Mouse (Mus musculus) hindbrain, embryonic 13.5 days (tissue): ENCODE measurements at regions not wholly inside any gene's neighbourhood (a gene's known extent, or its start where the extent isn't known, plus 50 kb on each side); places are given as distances from the start of the nearest gene placed in this dataset.

ENCODE experiments used
- ATAC-seq: fragments of 200-750 bp; cut with Nextera tagmentation; 2 replicates; pipeline ENCODE4 v1.8.0; 2017; ENCODE audit warnings: moderate TSS enrichment; ENCODE audit not compliant: low FRiP score
- H3K27ac ChIP-seq: fragments of 300-500 bp; sonication (generic); 2 replicates; pipeline ENCODE4 v1.5.1; 2015; ENCODE audit warnings: inconsistent platforms, mild to moderate bottlenecking, moderate library complexity
- H3K27me3 ChIP-seq: fragments of 300-500 bp; sonication (generic); 2 replicates; pipeline ENCODE4 v1.6.1; 2015; ENCODE audit warnings: mild to moderate bottlenecking, inconsistent platforms
- H3K36me3 ChIP-seq: fragments of 300-500 bp; sonication (generic); 2 replicates; pipeline ENCODE4 v1.6.1; 2015; ENCODE audit warnings: mild to moderate bottlenecking, inconsistent platforms
- H3K4me1 ChIP-seq: fragments of 300-500 bp; sonication (generic); replicated peaks from 2 replicates; pipeline ENCODE4 v1.6.1; 2015; ENCODE audit warnings: inconsistent platforms
- H3K4me2 ChIP-seq: fragments of 300-500 bp; sonication (generic); 2 replicates; pipeline ENCODE4 v1.6.1; 2015; ENCODE audit warnings: inconsistent platforms, mild to moderate bottlenecking, moderate library complexity
- H3K4me3 ChIP-seq: fragments of 300-500 bp; sonication (generic); 2 replicates; pipeline ENCODE4 v1.5.1; 2015; ENCODE audit warnings: mild to moderate bottlenecking, inconsistent platforms
- H3K9ac ChIP-seq: fragments of 300-500 bp; sonication (generic); 2 replicates; pipeline ENCODE4 v1.6.1; 2015; ENCODE audit warnings: mild to moderate bottlenecking, inconsistent platforms
- H3K9me3 ChIP-seq: fragments of 300-500 bp; sonication (generic); 2 replicates; pipeline ENCODE4 v1.6.1; 2016; ENCODE audit warnings: inconsistent platforms
- WGBS: fragments of 180-500 bp; shearing (Covaris S2); methylation state at CpG from one replicate; pipeline ENCODE4 v1.1.7; 2015; 5-methylcytosine and 5-hydroxymethylcytosine counted together

DNA sequence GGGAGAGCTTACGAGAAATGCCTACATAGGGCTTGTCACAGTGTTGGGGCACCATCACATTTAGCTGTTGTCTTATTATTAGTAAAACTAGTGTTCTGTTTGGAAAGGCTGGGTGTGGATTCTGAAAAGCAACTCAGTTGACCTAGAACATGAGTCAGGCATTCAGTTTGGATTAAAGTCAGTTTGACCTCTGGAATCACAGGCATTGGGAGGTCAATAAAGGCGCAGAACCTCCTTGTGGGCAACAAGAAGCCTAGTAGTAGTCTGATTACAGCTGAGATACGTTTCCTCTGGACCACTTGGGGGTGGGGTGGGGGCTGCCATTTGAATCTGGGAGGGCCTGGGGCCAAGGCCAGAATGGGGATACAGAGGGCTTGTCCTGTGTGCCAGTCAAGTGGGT lies 52.1 kb upstream of the Map3k1 start:
- H3K4me2 ChIP-seq: no peak overlapping the region
- ATAC-seq: no peak
- no peaks in the 10 kb centered on the region for H3K9me3 ChIP-seq
- no peaks in the 10 kb centered on the region for H3K36me3 ChIP-seq
- 89% methylated on average over 3 of the region's 3 CpGs for WGBS
- H3K27me3 ChIP-seq: no peaks in the 10 kb centered on the region
- H3K27ac ChIP-seq: no peak overlapping the region
- H3K9ac ChIP-seq: no peak overlapping the region
- H3K4me3 ChIP-seq: no peak overlapping the region
- no peaks in the 10 kb centered on the region for H3K4me1 ChIP-seq

DNA sequence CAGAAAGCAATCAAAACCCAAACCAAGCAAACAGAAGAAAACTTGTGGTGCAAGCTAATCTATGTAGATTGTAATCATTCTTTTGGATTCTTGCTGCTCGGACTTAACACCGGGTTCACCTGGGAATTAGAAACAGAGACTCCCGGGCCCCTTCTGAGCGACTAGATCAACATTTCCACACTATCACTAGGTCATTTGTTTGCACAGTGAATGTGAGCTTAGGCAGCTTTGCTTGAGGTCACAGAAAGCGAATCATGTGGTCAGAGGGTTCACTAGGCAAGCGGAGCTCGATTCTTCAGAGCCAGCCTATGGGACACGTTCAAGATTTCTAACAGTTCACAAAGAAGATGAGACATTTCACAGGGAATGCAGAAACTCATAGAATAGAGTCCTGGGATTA lies 53.5 kb upstream of the Map3k1 start:
- H3K9ac ChIP-seq: no peak overlapping the region
- H3K27me3 ChIP-seq: no peaks in the 10 kb centered on the region
- no peaks in the 10 kb centered on the region for H3K4me1 ChIP-seq
- no peak overlapping the region for H3K4me2 ChIP-seq
- no peaks in the 10 kb centered on the region for H3K9me3 ChIP-seq
- no peak overlapping the region for H3K27ac ChIP-seq
- 83% methylated on average over 8 of the region's 8 CpGs for WGBS
- no peak for ATAC-seq
- H3K4me3 ChIP-seq: no peak overlapping the region
- H3K36me3 ChIP-seq: no peaks in the 10 kb centered on the region

DNA sequence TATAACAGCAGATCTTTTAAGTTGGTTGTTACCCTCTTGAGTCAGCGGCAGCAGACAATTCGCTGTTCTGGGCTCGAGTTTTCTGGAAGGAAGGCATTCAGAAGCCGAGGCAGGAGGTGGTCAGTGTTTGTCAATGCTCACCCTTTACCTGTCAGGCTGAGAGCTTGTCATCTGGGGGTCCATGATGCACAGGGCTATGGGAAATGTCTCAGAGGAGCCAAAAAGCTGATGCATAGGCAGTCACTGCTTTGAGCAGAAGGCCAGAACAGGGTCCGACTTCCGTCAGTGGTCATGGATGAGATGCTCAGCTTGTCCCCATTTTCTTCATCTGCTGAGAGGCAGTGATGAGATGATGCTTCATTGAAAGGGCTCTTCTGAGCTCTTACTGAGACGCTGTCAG lies 57.2 kb upstream of the Map3k1 start:
- H3K4me2 ChIP-seq: no peak overlapping the region
- no peak for ATAC-seq
- peaks cover 25% of the 10 kb centered on the region for H3K4me1 ChIP-seq
- no peaks in the 10 kb centered on the region for H3K27me3 ChIP-seq
- 98% methylated on average over 7 of the region's 7 CpGs for WGBS
- H3K9ac ChIP-seq: no peak overlapping the region
- H3K27ac ChIP-seq: no peak overlapping the region
- H3K4me3 ChIP-seq: no peak overlapping the region
- no peaks in the 10 kb centered on the region for H3K36me3 ChIP-seq
- H3K9me3 ChIP-seq: no peaks in the 10 kb centered on the region

GRCm38 (mm10) chr13:111867261-111867660 lies 58.5 kb upstream of the Map3k1 start:
- Histone ChIP-seq H3K27ac (no peak overlapping the region), H3K4me2 (no peak overlapping the region), H3K27me3 (no peaks in the 10 kb centered on the region), H3K4me1 (peaks cover 25% of the 10 kb centered on the region), H3K9me3 (no peaks in the 10 kb centered on the region), H3K36me3 (no peaks in the 10 kb centered on the region), H3K9ac (no peak overlapping the region), H3K4me3 (no peak overlapping the region)
- ATAC-seq: no peak
- WGBS: 89% methylated on average over 2 of the region's 2 CpGs

DNA sequence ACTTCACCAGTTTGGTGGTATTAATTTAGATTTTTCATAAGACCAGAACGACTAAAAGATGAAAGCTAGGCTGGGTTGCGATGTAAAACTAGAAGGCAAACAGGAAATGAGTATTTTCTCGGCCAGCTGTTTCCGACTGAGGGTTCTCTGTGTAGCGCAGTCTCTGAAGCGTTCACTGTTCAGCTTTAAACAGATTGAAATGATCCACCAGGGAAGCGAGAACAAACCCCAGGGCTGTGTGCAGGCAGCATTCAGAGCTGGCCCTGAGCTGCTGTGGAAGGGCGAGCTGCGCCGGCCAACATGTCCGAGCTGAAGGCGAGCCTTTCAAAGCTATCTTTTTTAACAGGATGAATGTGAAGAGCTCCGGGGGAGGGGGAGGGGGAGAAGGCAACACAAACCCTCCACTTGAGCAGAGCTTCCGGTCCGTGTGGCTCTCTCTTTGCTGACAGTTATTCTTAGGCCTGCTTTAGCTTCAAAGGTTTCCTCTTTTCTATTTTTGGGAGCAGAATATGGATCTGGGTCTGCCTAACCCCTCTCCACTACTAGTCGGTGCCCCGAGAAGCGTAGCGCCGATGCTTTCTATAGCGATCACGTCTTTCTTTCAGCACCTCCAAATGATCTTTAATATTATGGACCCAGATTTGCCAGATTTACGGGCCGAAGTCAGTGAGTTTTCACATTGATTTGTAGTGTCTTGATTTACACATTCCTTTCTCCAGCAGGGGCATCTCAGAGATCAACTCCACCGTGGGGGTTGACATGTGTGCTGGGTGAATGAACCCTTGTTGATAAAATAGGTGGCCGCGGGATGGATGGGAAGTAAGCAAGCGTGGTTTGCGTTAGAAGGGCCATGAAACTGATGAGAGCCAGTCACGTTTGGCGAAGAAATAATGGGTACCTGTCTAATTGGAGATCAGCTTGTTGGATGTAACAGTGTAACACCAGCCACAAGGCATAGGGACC lies 59.3 kb upstream of the Map3k1 start:
- WGBS: 54% methylated on average over 31 of the region's 31 CpGs
- H3K9ac ChIP-seq: no peak overlapping the region

DNA sequence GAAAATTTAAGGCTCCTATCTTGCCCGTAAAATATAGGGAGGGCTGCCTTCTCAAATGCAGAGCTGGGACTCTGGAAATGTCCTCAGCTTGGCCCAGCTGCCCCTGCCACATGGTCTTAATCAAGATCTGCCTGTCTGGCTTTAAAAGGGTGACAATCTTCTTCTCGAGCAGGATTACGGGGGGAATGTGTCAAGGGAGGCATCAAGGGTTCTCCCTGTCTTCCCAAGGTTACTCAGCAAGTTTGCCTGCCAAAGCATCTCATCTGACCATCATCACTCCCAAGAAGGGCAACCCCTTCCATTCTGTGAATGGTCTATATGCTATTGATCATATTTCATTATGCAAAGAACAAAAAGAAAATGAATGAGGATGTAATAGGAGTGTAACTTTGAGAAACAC lies 60.2 kb upstream of the Map3k1 start:
- Histone ChIP-seq H3K27ac (no peak overlapping the region), H3K4me2 (no peak overlapping the region), H3K36me3 (no peaks in the 10 kb centered on the region), H3K9me3 (no peaks in the 10 kb centered on the region), H3K27me3 (no peaks in the 10 kb centered on the region), H3K4me1 (peaks cover 25% of the 10 kb centered on the region), H3K4me3 (no peak overlapping the region), H3K9ac (no peak overlapping the region)
- ATAC-seq: no peak
- 63% methylated on average over 3 of the region's 3 CpGs for WGBS

More for the DNA sequence above, 59.3 kb upstream of the Map3k1 start:
- H3K36me3 ChIP-seq: no peaks in the 10 kb centered on the region
- H3K27me3 ChIP-seq: no peaks in the 10 kb centered on the region
- peaks cover 25% of the 10 kb centered on the region for H3K4me1 ChIP-seq
- H3K9me3 ChIP-seq: no peaks in the 10 kb centered on the region
- ATAC-seq: no peak; the same call in 1 of the 2 replicates
- H3K27ac ChIP-seq: peak overlapping the region; percentile 76
- peak overlapping the region; percentile 35 for H3K4me2 ChIP-seq
- no peak overlapping the region for H3K4me3 ChIP-seq

DNA sequence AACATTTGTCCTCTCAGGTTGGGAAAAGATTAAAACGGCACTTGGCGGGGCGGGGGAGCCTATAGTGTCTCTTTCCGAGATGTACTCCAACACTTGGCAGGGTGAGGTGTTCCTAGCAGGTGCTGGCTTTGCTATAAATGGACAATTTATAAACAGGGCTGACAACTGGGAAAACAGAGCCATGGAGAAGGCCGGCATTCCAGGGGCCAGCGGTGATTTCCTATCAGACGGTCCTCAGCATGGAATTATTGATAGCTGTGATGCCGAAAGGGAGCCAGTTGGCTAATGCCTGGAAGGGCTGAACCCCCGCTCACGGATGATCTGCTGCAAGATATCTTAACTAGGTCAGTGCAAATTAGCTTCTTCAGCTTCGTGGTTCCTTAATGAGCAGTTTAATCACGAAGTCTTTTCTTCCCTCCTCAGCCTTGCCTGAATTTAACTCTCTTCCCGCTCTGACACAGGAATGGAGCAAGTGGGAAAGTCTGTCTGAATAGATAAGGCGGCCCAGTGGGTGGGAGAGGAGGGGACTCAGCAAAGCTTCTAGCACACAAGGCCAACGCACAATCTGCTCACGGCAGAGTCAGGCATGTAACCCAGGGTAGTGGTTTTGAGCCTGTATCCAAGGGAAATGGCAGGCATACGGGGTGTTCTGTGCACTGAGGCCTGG lies 61.1 kb upstream of the Map3k1 start:
- peak; percentile 46; the same call in 1 of the 2 replicates for ATAC-seq
- Histone ChIP-seq H3K9me3 (no peaks in the 10 kb centered on the region), H3K36me3 (no peaks in the 10 kb centered on the region), H3K9ac (no peak overlapping the region), H3K27ac (peak overlapping the region; percentile 37; the same call in 1 of the 2 replicates), H3K4me3 (no peak overlapping the region), H3K27me3 (no peaks in the 10 kb centered on the region), H3K4me2 (peak overlapping the region; percentile 4; the same call in 1 of the 2 replicates), H3K4me1 (peaks cover 25% of the 10 kb centered on the region)
- WGBS: 36% methylated on average over 17 of the region's 17 CpGs

- peaks cover 25% of the 10 kb centered on the region for H3K4me1 ChIP-seq
- no peak overlapping the region for H3K4me3 ChIP-seq
- H3K27ac ChIP-seq: peak overlapping the region; percentile 37; the same call in 1 of the 2 replicates
- WGBS: 87% methylated on average over 4 of the region's 4 CpGs
- no peaks in the 10 kb centered on the region for H3K27me3 ChIP-seq
- ATAC-seq: peak; percentile 34; the same call in 1 of the 2 replicates
- no peak overlapping the region for H3K4me2 ChIP-seq
- H3K36me3 ChIP-seq: no peaks in the 10 kb centered on the region
- H3K9me3 ChIP-seq: no peaks in the 10 kb centered on the region
- H3K9ac ChIP-seq: no peak overlapping the region
Observed at GRCm38 (mm10) chr13:111870505-111870904, 61.7 kb upstream of the Map3k1 start.

DNA sequence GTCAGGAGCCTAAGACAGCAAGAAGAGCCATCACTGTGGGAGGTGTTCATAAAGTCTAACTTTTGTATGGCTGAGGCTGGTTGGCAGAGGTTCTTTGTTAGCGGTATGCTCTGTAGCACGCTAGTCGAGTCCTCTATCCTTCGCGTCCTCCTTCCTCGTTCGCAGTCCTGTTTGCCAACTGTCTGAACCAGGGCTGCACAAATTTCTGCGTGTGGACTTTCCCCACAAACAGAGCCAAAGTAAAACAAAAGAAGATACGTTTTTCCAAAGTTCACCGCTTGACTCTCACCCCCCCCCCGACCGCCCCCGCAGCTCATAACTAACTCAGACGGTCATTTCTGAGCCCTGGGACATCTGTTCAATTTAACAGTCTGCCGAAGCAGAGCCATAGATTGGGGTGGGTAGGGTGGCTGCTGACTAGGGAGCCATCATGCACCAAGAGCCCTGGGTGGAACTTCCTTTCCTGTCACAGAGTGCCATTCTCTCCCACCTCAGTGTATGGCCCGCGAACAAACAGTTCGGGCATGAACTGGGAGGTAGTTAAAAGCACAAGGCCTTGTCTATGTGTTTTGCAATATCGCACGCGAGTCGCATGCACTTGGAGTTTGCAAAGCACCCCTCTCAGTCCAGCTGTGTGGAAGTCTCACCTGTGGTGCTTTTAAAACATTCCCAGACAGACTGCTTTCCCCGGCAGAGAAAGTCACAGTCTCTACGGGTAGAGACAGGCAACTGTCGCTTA lies 63.0 kb upstream of the Map3k1 start:
- ATAC-seq: no peak
- Histone ChIP-seq H3K4me1 (peaks cover 25% of the 10 kb centered on the region), H3K4me2 (no peak overlapping the region), H3K9me3 (no peaks in the 10 kb centered on the region), H3K4me3 (no peak overlapping the region), H3K36me3 (no peaks in the 10 kb centered on the region), H3K9ac (no peak overlapping the region), H3K27me3 (no peaks in the 10 kb centered on the region), H3K27ac (no peak overlapping the region)
- WGBS: 95% methylated on average over 25 of the region's 25 CpGs

DNA sequence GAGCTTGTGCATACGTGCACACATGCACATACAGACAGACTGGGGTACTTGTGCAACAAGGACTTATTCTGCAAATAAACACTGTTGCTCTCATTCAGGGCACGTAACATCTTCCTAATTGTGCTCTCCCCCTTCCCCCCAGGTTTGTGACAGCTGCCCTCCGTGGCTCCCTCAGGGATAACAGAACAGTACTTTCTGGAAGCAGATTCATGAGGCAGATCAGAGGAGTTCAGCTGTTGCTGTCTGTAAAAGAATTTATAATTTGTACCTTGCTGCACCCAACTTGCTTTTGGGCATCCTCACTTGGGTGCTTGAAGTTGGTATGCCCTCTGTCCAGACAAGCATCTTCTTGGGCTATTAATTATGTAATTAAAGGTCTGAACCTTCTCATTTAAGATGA lies 65.5 kb upstream of the Map3k1 start:
- ATAC-seq: no peak
- no peaks in the 10 kb centered on the region for H3K9me3 ChIP-seq
- H3K36me3 ChIP-seq: no peaks in the 10 kb centered on the region
- WGBS: 75% methylated on average over 3 of the region's 3 CpGs
- no peak overlapping the region for H3K4me2 ChIP-seq
- no peaks in the 10 kb centered on the region for H3K27me3 ChIP-seq
- no peak overlapping the region for H3K9ac ChIP-seq
- no peak overlapping the region for H3K27ac ChIP-seq
- H3K4me3 ChIP-seq: no peak overlapping the region
- peaks cover 12% of the 10 kb centered on the region for H3K4me1 ChIP-seq

GRCm38 (mm10) chr13:111876404-111876803 lies 67.6 kb upstream of the Map3k1 start:
- Histone ChIP-seq H3K36me3 (no peaks in the 10 kb centered on the region), H3K9me3 (no peaks in the 10 kb centered on the region), H3K27ac (no peak overlapping the region), H3K4me2 (no peak overlapping the region), H3K27me3 (no peaks in the 10 kb centered on the region), H3K4me1 (no peaks in the 10 kb centered on the region), H3K9ac (no peak overlapping the region), H3K4me3 (no peak overlapping the region)
- 86% methylated on average over 3 of the region's 3 CpGs for WGBS
- no peak for ATAC-seq

- Histone ChIP-seq H3K4me3 (no peak overlapping the region), H3K36me3 (no peaks in the 10 kb centered on the region), H3K4me2 (no peak overlapping the region), H3K4me1 (no peaks in the 10 kb centered on the region), H3K9me3 (no peaks in the 10 kb centered on the region), H3K9ac (no peak overlapping the region), H3K27ac (no peak overlapping the region), H3K27me3 (no peaks in the 10 kb centered on the region)
- 82% methylated on average over 2 of the region's 2 CpGs for WGBS
- no peak for ATAC-seq
Observed at GRCm38 (mm10) chr13:111876847-111877246, 68.1 kb upstream of the Map3k1 start.
